Mouse (Mus musculus): ENCODE results near the gene Diaph2.
"Not testable (repeated sequence)": the region's sequence is repeated elsewhere in the genome, so short reads cannot be mapped to it uniquely, and the experiment has no call there.

Gene Diaph2

DNA sequence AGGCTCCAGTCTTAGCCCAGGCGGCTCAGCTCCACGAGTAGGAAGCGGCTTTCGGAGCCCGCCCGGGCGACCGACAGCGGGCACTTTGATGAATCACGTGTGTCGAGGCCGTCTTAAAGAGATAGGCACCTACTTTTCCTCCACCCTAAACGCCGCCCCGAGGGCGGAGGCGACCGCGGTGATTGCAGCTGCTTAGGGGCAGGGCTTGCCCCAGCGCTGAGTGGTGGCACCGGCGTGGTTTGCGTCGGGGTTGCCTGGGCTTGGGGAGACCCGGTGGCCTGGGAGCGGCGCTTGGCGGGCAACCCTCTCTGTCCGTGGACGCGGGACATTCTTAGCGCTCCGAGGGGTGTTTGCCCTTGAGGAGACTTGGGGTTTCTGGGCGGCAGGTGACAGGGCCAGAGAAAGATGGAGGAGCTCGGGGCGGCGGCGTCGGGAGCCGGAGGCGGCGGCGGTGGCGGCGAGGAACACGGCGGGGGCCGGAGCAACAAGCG, at the start of gene Diaph2:
Gene Diaph2, plus strand, starts transcription at position 172 of the 491 bp plus-strand sequence.
- peak; percentile 78 to 79 for DNase-seq

DNA sequence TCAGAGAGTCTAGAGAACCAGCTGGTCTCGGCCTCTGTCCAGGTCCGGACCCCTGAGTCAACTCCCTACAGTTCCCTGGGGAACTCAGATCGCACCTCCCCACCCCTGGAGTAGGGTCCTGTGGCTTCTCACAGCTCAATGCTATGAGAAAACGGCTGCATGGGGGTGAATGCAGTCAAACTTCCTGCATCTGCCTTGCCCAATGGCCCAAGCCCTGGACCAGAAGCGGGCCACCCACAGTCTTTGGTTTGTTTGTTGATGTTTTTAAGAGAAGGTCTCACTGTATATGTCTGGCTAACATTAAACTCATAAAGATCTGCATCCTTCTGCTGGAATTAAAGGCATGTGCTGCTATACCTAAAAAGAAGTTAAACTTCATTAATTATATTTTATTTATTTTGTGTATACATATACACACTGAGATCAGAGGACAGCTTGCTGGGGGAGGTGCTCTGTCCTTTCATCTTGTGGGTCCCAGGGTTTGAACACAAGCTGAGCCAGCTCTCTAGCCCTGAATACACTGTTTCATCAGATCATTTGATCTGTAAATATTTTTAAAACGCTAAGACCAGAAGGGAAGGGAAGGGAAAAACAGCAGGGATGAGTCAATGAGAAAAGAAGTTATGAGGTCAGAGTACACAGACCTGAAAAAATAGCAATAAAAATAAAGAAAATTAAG, 47.8 kb upstream of the Diaph2 start:
- no peak for DNase-seq

DNA sequence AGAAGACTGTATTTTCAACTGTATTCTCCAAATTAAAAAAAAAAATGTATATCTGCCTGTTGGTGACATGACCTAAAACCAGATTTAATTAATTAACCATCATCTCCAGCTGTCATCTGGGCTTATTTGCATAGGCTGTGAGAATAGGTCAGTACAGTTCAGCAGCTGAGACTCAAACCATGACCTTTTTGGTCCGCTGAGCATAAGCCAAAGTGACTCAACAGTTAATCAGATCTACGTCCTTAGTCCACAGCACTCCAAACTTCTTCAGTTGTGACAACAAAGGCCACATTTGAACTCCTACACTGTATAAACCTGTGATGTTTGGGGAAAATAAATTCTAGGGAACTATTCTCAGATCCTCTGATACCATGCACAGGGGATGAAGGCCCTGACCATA, 39.9 kb upstream of the Diaph2 start:
- DNase-seq: no peak

DNA sequence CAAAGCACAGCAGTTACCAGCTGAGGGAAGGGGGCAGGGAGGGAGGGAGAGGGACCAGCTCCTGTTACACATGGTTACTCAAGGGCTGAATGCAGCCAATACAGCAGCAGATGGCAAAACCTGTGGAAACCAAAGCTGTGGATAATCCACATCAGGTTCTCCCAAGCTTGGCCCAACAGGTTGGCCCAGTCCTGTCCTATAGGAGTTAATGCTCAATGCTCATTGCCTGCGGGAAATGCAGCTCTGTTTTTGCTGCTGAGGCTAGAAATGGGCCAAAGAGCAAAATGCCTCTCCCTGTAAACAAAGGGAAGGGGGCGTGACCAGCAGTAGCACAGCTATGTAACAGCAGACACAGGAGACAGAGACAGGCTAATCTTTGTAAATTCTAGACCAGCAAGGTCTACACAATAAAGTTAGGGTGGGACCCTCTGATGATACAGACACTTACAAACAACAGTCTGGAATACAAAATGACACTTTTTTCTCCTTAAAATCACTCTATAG, 20.8 kb upstream of the Diaph2 start:
- DNase-seq: no peak

DNA sequence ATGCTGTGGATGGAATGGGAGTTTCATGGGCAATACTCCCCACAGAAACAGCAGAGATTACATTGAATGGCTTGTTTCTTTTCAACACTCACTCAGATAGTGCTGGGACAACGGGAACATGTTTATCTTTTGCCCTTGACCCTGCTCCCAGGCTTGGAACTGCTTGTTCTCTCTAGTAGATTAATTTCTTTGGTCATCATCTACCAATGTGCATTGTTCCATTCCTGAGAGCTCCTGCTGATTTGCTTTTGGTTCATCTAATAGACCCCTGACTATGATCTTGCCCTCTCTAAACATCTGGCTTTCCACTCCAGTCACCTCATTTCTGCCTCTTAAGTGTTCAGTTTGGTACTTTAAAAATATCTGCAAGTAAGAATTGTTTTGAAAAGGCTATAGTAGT, 13.0 kb upstream of the Diaph2 start:
- no peak for DNase-seq

GRCm38 (mm10) chrX:129739226-129739625, 10.3 kb upstream of the Diaph2 start:
- no peak for DNase-seq

GRCm38 (mm10) chrX:129742981-129743380, 6.6 kb upstream of the Diaph2 start:
- no peak for DNase-seq

DNA sequence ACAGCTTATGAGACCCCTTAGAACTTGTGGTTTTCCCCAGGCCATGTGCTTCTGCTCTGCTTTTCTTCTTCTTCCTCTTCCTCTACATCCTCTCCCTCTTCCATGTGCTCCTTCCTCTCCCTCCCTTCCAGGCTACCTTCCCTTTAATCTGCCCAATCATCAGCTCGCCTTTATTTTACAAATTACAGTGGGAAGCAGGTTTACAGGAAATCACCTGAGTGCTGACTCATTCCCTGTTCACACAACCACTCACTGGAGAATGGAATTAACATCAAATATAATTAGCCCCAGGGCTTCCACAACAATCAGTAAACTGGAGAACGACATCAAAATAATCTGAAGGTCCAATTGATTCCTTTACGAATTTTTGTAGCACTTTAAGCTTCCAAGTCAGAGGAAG, 3.6 kb upstream of the Diaph2 start:
- no peak for DNase-seq

GRCm38 (mm10) chrX:129749102-129749501, 440 bp upstream of the Diaph2 start:
- peak in 1 of 2 experiments; percentile 4 for DNase-seq

GRCm38 (mm10) chrX:129750094-129750569, 590 bp downstream of the Diaph2 start:
- peak in 1 of 2 experiments; percentile 9 for DNase-seq

- no peak for DNase-seq
Measured at GRCm38 (mm10) chrX:129750606-129751005, 1.1 kb downstream of the Diaph2 start.

DNA sequence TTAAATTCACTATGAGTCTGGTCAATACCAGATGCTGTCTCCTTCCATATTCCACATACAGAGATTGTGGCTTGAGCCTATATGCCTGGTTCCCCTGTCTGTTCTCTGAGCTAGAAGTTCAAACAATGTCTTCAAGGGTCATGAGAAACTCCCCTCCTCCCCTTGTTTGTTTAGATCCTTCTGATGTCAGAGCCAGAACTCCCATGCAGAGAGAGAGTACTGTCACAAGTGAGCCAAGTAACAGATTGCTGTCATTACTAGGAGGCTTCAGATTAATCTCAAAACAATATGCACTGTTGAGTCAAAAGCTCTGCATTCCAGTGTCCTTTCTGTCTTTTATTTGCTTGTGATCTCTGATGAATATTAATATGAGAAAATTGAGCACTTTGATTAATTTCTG, 7.1 kb downstream of the Diaph2 start:
- DNase-seq: no peak

DNA sequence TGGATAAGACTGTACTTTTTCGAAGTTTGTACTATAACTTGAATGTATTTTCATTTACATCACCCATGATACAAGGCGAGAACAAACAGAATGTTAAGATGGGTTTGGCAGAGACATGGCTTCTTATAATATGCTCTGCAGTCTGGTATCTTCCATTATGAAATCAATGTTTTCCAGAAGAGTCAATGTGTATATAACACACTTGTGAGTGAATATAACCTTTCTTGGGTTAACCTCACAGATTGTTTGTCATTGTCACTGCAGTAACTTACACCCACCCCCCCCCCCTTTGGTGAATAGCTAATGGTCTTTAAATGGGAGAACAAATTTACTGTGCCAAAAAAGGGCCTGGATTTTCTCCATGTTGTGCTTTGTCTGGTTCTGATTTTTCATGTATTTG, 13.1 kb downstream of the Diaph2 start:
- DNase-seq: no peak

GRCm38 (mm10) chrX:129765378-129765777, 15.8 kb downstream of the Diaph2 start:
- no peak for DNase-seq

DNA sequence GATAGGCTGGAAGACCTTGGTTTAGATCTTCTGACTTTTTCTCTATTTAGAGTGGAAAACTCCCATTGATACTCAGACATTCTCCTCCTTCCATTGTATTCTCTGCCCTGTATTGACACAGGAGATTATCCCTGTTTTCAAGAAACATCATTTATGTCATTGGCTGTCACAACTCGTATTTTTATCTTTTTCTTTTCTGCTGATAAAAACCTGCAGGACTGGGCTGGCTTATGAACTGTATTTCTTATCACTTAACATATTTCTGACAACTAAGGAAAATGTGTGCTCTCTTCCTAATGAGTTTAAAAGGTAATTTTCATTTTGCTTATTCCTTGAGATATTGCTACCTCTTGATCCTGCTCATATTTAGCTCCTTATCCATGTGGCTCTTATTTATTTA, 17.3 kb downstream of the Diaph2 start:
- no peak for DNase-seq

DNA sequence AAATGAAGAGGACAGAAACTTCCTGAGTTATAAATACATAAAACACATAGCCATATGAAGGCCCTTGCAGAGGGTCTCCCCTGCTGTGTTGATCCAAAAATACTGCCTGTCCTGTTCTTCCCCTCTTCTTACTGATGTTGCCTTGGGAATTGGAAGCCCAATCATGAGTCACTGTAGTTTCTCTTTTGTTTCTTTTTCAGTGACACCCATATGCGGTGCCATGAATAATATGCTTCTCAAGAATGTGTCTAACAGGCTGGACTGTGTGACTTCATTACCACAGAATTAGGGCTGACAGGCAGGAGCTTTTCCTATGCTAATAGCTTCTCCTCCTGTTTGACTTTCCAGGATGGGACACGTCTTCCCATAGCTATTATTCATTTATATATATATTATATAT, 21.1 kb downstream of the Diaph2 start:
- DNase-seq: no peak

GRCm38 (mm10) chrX:129773556-129774255, 24.2 kb downstream of the Diaph2 start:
- DNase-seq: no peak

DNA sequence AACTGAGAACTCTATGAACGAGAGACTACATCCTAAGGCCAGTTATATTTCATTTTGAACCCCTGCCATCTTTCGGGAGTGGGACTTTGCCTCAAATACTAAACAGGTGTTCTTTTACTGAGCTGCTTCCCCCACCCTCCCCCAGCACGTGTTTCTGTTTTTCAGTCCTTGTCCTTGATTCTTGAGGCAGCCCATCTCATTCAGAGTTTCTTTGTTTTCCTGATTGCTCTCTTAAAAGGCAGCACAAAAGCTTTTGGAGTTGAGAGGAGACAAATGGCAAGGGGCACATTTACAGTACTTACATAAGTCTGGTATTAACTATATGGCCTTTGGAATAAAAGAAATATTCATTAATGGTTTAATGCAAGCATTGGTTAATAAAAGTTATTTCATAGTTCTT, 24.9 kb downstream of the Diaph2 start:
- no peak for DNase-seq

DNA sequence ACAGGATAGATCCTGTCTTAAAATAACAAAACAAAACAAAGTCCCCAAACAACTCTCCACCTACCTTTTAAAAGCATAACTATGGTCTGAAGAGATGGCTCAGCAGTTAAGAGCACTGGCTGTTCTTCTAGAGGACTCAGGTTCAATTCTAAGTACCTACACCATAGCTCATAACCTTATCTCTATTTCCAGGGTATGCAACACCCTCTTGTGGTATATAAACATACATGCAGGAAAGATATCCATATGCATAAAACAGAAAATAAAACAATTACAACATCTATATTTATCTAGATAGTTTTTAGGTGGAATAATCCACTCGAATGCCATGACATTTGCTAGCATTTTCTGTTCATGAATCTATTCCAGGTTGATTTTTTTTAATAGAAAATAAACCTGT, 27.2 kb downstream of the Diaph2 start:
- DNase-seq: no peak

- DNase-seq: no peak
Measured at GRCm38 (mm10) chrX:129777404-129777962, 27.9 kb downstream of the Diaph2 start.

DNA sequence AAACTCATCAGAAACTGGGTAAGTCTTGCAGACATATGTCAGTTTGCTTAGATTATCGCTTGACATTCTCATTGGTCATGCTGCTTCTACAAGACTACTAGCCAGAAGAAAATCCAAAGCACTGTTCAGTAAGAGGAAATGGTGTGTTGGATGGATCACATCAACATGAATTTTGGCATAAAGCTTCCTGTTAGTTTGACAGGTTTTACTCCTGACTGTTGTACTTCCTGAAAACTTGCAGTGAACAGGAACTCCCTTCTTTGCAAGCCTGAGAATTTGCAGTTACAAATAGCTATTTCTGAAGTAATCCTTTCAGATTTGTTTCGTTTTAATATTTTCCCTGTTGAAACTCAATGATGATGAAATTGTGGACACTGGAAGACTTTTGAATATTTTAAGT, 32.3 kb downstream of the Diaph2 start:
- no peak for DNase-seq

DNA sequence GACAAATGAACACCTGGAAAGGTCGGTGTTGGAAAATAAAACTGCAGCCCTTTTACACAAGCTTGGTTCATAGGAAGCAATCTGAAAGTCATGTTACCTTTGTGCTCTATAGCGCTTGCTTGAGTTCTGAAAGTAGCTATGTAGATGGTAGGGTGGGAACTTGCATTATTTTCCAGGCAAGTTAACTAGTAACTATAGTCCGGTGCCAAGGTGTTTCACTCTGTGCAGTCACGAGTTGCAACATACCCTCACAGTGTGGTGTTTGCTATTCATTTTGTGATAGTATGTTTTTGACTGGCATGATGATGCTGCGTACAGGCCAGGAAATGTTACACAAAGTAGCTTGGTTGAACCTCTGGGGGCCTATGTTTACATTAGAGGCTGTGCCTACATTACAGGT, 34.5 kb downstream of the Diaph2 start:
- no peak for DNase-seq

- not testable (repeated sequence) for DNase-seq
Measured at GRCm38 (mm10) chrX:129799920-129800319, 50.4 kb downstream of the Diaph2 start.

GRCm38 (mm10) chrX:129831903-129832302, 82.4 kb downstream of the Diaph2 start:
- DNase-seq: no peak

Data from thymus, adult 18-20 months (tissue).